Mouse (Mus musculus) liver, postnatal 0 days (tissue): ENCODE measurements around the gene Senp6.

Experiments used
- CTCF ChIP-seq: sonication (generic); IDR thresholded peaks from 2 replicates; pipeline ENCODE4 v1.5.1; 2016; ENCODE audit warnings: antibody characterized with exemption, low read depth
- EP300 ChIP-seq: IDR thresholded peaks from 2 replicates; pipeline ENCODE4 v1.6.1; 2016; ENCODE audit warnings: antibody characterized with exemption, low read depth, mild to moderate bottlenecking

DNA sequence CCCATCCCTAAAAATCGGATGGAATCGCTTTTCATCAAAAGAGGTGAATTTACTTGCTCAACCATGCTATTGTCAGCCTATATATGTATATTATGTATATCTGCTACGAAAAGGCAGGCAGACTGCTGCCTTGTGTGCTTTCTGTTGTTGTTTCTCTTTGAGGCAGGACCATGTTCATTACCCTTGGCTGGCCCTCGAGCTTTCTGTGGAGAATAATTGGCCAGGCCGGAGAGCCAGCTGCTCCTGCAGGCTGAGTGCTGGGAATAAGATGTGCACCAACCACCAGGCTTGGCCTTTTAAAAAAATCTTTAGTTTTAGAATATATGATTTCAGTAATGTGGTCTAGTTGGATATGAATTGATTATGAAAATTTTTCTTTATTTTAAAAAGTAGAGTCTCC is 117.4 kb downstream of the Senp6 start:
- TF ChIP-seq CTCF (no peak), EP300 (no peak)
